Mouse (Mus musculus) forebrain, postnatal 0 days (tissue): Measurements from ENCODE around the gene Ttc19. TPM values are rescaled to one million over a fixed set of nuclear protein-coding genes. Genes with fewer than 3 reads are reported as not detected.

Experiments
- ATAC-seq: fragments of 200-750 bp; cut with Nextera tagmentation; 2 replicates; pipeline ENCODE4 v1.8.0; 2017; ENCODE audit warnings: mild to moderate bottlenecking, moderate library complexity
- DNase-seq: peaks from one replicate; pipeline ENCODE4 v3.0.0-alpha.2; 2015
- H3K27ac ChIP-seq: fragments of 300-500 bp; sonication (generic); 2 replicates; pipeline ENCODE4 v1.5.1; 2014; ENCODE audit warnings: low read depth, mild to moderate bottlenecking, antibody characterized with exemption, low read length, moderate library complexity, mixed read lengths
- H3K27me3 ChIP-seq: fragments of 300-500 bp; sonication (generic); 2 replicates; pipeline ENCODE4 v1.6.1; 2014; ENCODE audit warnings: mild to moderate bottlenecking, low read length, mixed read lengths; ENCODE audit not compliant: insufficient read depth
- H3K36me3 ChIP-seq: fragments of 300-500 bp; sonication (generic); 2 replicates; pipeline ENCODE4 v1.6.1; 2014; ENCODE audit warnings: mild to moderate bottlenecking, moderate library complexity; ENCODE audit not compliant: insufficient read depth
- H3K4me1 ChIP-seq: fragments of 300-500 bp; sonication (generic); 2 replicates; pipeline ENCODE4 v1.6.1; 2014; ENCODE audit warnings: antibody characterized with exemption; ENCODE audit not compliant: insufficient read depth
- H3K4me2 ChIP-seq: fragments of 300-500 bp; sonication (generic); 2 replicates; pipeline ENCODE4 v1.6.1; 2014; ENCODE audit warnings: low read depth, mild to moderate bottlenecking, moderate library complexity
- H3K4me3 ChIP-seq: fragments of 300-500 bp; sonication (generic); 2 replicates; pipeline ENCODE4 v1.5.1; 2014; ENCODE audit warnings: low read depth, low read length, mixed read lengths
- H3K9ac ChIP-seq: fragments of 300-500 bp; sonication (generic); 2 replicates; pipeline ENCODE4 v1.6.1; 2014; ENCODE audit warnings: mild to moderate bottlenecking
- H3K9me3 ChIP-seq: fragments of 300-500 bp; sonication (generic); 2 replicates; pipeline ENCODE4 v1.6.1; 2016; ENCODE audit warnings: low read length
- CTCF ChIP-seq: sonication (generic); IDR thresholded peaks from 2 replicates; pipeline ENCODE4 v1.5.1; 2016; ENCODE audit warnings: antibody characterized with exemption, control low read depth, low read depth
- WGBS: fragments of 180-500 bp; shearing (Covaris S2); extraction: QIAGEN DNeasy Blood & Tissue Kit; methylation state at CpG from one replicate; pipeline ENCODE4 v1.1.7; 2014; 5-methylcytosine and 5-hydroxymethylcytosine counted together
- polyA plus RNA-seq: library from polyadenylated mRNA; unstranded; fragments of >200 nt; fragmentation: Nextera tagmentation; extraction: Ambion mirVana; gene quantifications from 2 replicates; pipeline ENCODE4 v1.2.1, GENCODE M21; 2015
- total RNA-seq: library from RNA; depleted of rRNA; stranded (reverse); fragments of >200 nt; gene quantifications from 2 replicates; pipeline ENCODE4 v1.2.3, GENCODE M21; 2014

Gene Ttc19
- total and polyA plus RNA-seq, 2 experiments from 2014 or later = 34.4 to 64.8 TPM

DNA sequence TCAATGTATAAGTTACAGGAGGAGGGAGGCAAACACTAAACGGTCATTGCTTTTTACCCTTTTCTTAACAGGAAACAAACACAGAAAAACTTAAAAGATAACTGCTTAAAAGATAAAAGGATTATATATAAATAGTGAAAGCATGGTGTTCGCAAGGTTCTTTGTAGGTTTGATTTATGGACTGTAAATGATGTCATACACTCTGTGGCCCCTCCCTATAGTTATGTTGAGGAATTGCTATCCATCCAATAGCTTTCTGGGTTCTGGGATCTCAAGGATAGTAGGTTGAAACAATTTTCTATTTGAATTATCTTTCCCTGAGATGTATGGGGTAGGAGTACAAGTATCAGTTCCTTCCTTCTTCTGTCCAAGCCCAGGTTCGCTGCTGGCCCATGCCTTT is 38.8 kb downstream of the Ttc19 start:
- Histone ChIP-seq H3K4me3 (no peak overlapping the region), H3K4me1 (no peaks in the 10 kb centered on the region), H3K9ac (no peak overlapping the region), H3K9me3 (no peaks in the 10 kb centered on the region), H3K36me3 (peaks cover 68% of the 10 kb centered on the region), H3K27ac (no peak overlapping the region), H3K27me3 (no peaks in the 10 kb centered on the region), H3K4me2 (no peak overlapping the region)
- 94% methylated on average over 3 of the region's 3 CpGs for whole genome bisulfite sequencing
- no peak for ATAC-seq
- DNase-seq = no peak
- TF ChIP-seq CTCF = no peak

DNA sequence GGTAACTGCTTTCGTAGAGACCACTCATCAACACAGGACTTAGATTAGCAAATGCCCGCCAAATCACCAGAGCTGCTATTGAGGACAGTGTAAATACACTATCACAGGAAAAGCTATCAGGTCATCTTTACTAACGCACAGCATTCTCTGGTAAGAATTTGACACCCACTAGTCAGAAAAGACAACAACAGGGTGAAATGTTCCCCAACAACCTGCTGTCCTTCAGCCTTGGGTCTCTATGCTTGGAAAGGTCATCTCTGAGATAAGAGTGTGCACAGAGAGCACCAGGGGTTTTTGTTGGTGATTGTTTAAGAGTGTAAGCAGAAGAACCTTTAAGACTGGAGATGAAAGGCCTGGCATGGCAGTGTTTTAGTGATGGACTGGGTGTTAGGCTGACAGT is 42.4 kb downstream of the Ttc19 start:
- no peak overlapping the region for H3K9ac ChIP-seq
- no peaks in the 10 kb centered on the region for H3K9me3 ChIP-seq
- TF ChIP-seq CTCF = no peak
- H3K27ac ChIP-seq = no peak overlapping the region
- H3K27me3 ChIP-seq = no peaks in the 10 kb centered on the region
- no peaks in the 10 kb centered on the region for H3K4me1 ChIP-seq
- no peak overlapping the region for H3K4me2 ChIP-seq
- DNase-seq (no peak), ATAC-seq (no peak)
- 94% methylated on average over 3 of the region's 3 CpGs for WGBS
- H3K4me3 ChIP-seq = no peak overlapping the region
- H3K36me3 ChIP-seq = peaks cover 72% of the 10 kb centered on the region

GRCm38 (mm10) chr11:62331141-62331540 is 49.9 kb downstream of the Ttc19 start:
- Histone ChIP-seq H3K27ac (no peak overlapping the region), H3K9ac (no peak overlapping the region), H3K36me3 (peaks cover 88% of the 10 kb centered on the region), H3K4me3 (no peak overlapping the region), H3K9me3 (no peaks in the 10 kb centered on the region), H3K4me1 (no peaks in the 10 kb centered on the region), H3K27me3 (no peaks in the 10 kb centered on the region), H3K4me2 (no peak overlapping the region)
- ATAC-seq (no peak), DNase-seq (no peak)
- no peak for TF ChIP-seq CTCF
- WGBS = 83% methylated on average over 5 of the region's 5 CpGs

GRCm38 (mm10) chr11:62332228-62332627 is 51.0 kb downstream of the Ttc19 start:
- Histone ChIP-seq H3K4me2 (no peak overlapping the region), H3K4me1 (no peaks in the 10 kb centered on the region), H3K36me3 (peaks cover 88% of the 10 kb centered on the region), H3K4me3 (no peak overlapping the region), H3K9me3 (no peaks in the 10 kb centered on the region), H3K27me3 (no peaks in the 10 kb centered on the region), H3K27ac (no peak overlapping the region), H3K9ac (no peak overlapping the region)
- no peak for DNase-seq
- no peak for TF ChIP-seq CTCF
- ATAC-seq = no peak
- 78% methylated on average over 4 of the region's 4 CpGs for WGBS

- H3K27ac ChIP-seq = no peak overlapping the region
- H3K4me3 ChIP-seq = no peak overlapping the region
- H3K4me1 ChIP-seq = no peaks in the 10 kb centered on the region
- H3K36me3 ChIP-seq = peaks cover 44% of the 10 kb centered on the region
- no peak overlapping the region for H3K4me2 ChIP-seq
- no peaks in the 10 kb centered on the region for H3K27me3 ChIP-seq
- WGBS = 97% methylated on average over 13 of the region's 13 CpGs
- DNase-seq (no peak), ATAC-seq (no peak)
- H3K9me3 ChIP-seq = no peaks in the 10 kb centered on the region
- no peak for TF ChIP-seq CTCF
- no peak overlapping the region for H3K9ac ChIP-seq
Observed at GRCm38 (mm10) chr11:62343002-62343401, 61.7 kb downstream of the Ttc19 start.

DNA sequence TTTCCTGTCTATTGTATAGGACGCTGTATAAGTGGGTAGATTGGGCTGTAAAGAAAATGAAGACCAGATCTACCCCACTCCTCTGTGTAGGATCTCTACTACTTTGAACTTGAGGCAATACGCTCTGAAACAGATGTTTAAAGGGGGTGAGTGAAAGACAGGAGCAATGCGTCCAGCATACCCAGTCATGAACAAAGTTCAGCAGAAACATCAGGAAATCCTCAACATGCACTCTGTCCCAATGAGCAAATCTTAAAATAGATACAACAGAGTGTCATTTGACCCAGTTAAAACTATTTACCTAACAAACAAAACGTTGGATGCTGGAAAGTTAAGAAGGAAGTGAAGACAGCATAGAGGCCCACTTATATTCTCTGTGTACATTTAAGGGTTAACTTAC is 70.7 kb downstream of the Ttc19 start:
- 88% methylated on average over 4 of the region's 4 CpGs for WGBS
- no peak overlapping the region for H3K9ac ChIP-seq
- no peaks in the 10 kb centered on the region for H3K9me3 ChIP-seq
- DNase-seq (no peak), ATAC-seq (no peak)
- no peak overlapping the region for H3K27ac ChIP-seq
- H3K4me1 ChIP-seq = no peaks in the 10 kb centered on the region
- H3K27me3 ChIP-seq = no peaks in the 10 kb centered on the region
- no peak overlapping the region for H3K4me2 ChIP-seq
- no peak for TF ChIP-seq CTCF
- peaks cover 64% of the 10 kb centered on the region for H3K36me3 ChIP-seq
- H3K4me3 ChIP-seq = no peak overlapping the region

DNA sequence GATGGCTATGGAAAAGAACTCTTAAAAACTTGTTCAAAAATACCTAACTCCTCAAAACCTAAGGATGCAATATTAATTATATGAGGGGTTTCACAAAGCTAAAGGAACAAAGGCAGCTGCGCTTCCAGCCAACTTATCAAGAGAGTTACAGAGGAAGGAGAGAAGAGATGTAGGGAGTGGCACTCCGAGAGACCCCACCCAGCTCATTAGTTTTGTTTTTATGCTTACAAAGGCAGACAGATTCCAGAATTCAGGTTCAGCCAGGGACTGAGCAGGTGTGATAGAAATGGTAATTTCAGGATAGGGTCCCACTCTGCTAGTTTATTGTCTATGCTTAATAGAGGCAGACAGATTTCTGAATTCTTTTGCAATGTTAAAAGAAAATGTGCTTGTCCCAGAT is 73.9 kb downstream of the Ttc19 start:
- TF ChIP-seq CTCF = no peak
- Histone ChIP-seq H3K9ac (no peak overlapping the region), H3K36me3 (peaks cover 49% of the 10 kb centered on the region), H3K4me1 (no peaks in the 10 kb centered on the region), H3K27me3 (no peaks in the 10 kb centered on the region), H3K27ac (no peak overlapping the region), H3K9me3 (no peaks in the 10 kb centered on the region), H3K4me3 (no peak overlapping the region), H3K4me2 (no peak overlapping the region)
- ATAC-seq = no peak
- no peak for DNase-seq
- 89% methylated on average over 2 of the region's 2 CpGs for WGBS

DNA sequence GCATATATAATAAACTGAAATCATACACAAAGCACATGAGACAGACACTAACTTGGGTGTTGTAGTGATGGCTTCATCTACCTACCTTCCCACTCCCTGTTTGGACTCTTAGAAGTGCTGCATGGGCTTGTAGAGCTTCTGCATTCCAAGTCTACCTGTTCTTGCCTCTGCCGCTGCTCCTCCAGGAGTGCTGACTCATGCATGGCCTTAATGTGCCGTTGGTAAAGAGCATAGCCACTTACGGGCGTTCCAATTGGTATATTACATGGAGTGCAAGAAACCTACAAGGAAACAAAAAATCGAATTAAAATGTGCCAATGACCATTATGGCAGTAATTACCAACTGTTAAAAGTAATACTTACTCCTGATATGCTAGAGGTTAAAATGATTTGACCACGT is 85.6 kb downstream of the Ttc19 start:
- H3K27ac ChIP-seq = no peak overlapping the region
- peaks cover 28% of the 10 kb centered on the region for H3K36me3 ChIP-seq
- H3K4me2 ChIP-seq = no peak overlapping the region
- no peak overlapping the region for H3K4me3 ChIP-seq
- no peak overlapping the region for H3K9ac ChIP-seq
- DNase-seq (no peak), ATAC-seq (no peak)
- H3K4me1 ChIP-seq = no peaks in the 10 kb centered on the region
- WGBS = 89% methylated on average over 6 of the region's 6 CpGs
- H3K27me3 ChIP-seq = no peaks in the 10 kb centered on the region
- H3K9me3 ChIP-seq = no peaks in the 10 kb centered on the region
- TF ChIP-seq CTCF = no peak
